Mouse (Mus musculus) small intestine, adult 2 months (tissue): ENCODE data around the gene Eif4a2.

Source experiments
- CTCF ChIP-seq: fragments of 200-500 bp; IDR thresholded peaks from 2 replicates; pipeline ENCODE4 v1.5.1; 2012; ENCODE audit warnings: low read depth, mild to moderate bottlenecking, control low read depth, inconsistent platforms, low read length, moderate library complexity, mixed read lengths; ENCODE audit not compliant: insufficient replicate concordance, insufficient read length; ENCODE audit errors: extremely low read depth
- POLR2A ChIP-seq: fragments of 200-500 bp; IDR thresholded peaks from 2 replicates; pipeline ENCODE4 v1.6.1; 2012; ENCODE audit warnings: low read depth, mild to moderate bottlenecking, control low read depth, inconsistent platforms, low read length, moderate library complexity

DNA sequence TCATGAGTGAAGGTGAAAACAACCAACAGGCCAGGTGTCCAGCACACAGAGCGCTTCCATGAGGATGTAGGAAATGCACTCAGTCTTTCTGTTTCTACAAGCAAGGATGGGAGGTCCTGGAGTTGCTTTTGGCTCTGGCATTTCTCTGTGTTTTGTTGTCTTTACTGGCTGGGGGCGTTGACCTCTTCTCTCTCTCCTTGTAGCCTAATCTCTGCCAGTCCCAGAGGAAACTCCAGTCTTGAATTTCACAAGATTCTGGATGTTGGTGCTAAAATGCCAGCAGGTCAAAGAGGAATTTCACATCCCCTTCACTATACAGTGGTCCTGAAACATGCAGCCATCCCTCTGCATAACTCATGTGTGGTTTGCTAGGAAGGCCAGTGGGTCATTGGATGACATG is 41.7 kb downstream of the Eif4a2 start:
- TF ChIP-seq CTCF (no peak), POLR2A (no peak)
